Mouse (Mus musculus) testis, adult 2 months (tissue): Measurements from ENCODE around the gene Crb1. TPM values are rescaled to one million over a fixed set of nuclear protein-coding genes. Genes with fewer than 3 reads are reported as not detected.

Experiments used
- H3K27ac ChIP-seq: fragments of 200-500 bp; 2 replicates; pipeline ENCODE4 v1.5.1; 2012; ENCODE audit warnings: low read depth, low read length; ENCODE audit not compliant: control insufficient read depth, insufficient read depth
- H3K27me3 ChIP-seq: fragments of 200-500 bp; 2 replicates; pipeline ENCODE4 v1.6.1; 2012; ENCODE audit warnings: mild to moderate bottlenecking, low read length, moderate library complexity; ENCODE audit not compliant: control insufficient read depth, insufficient read depth
- H3K36me3 ChIP-seq: fragments of 200-500 bp; 2 replicates; pipeline ENCODE4 v1.6.1; 2012; ENCODE audit warnings: mild to moderate bottlenecking, low read length; ENCODE audit not compliant: control insufficient read depth, insufficient read depth
- H3K4me1 ChIP-seq: fragments of 200-500 bp; 2 replicates; pipeline ENCODE4 v1.6.1; 2012; ENCODE audit warnings: low read length; ENCODE audit not compliant: control insufficient read depth, insufficient read depth
- H3K4me3 ChIP-seq: fragments of 200-500 bp; 2 replicates; pipeline ENCODE4 v1.5.1; 2012; ENCODE audit warnings: low read depth, mild to moderate bottlenecking, low read length, moderate library complexity, mixed read lengths; ENCODE audit not compliant: control insufficient read depth
- CTCF ChIP-seq: fragments of 200-500 bp; IDR thresholded peaks from 2 replicates; pipeline ENCODE4 v1.5.1; 2012; ENCODE audit warnings: low read depth, mild to moderate bottlenecking, inconsistent platforms, low read length, moderate library complexity; ENCODE audit not compliant: control insufficient read depth, insufficient read depth, insufficient replicate concordance
- POLR2A ChIP-seq: fragments of 200-500 bp; IDR thresholded peaks from 2 replicates; pipeline ENCODE4 v1.6.1; 2012; ENCODE audit warnings: low read depth, mild to moderate bottlenecking, inconsistent platforms, low read length, moderate library complexity; ENCODE audit not compliant: control insufficient read depth
- polyA plus RNA-seq: library from polyadenylated mRNA; depleted of rRNA; stranded (reverse); fragments of >200 nt; gene quantifications from 2 replicates; pipeline ENCODE4 v1.2.3, GENCODE M21; 2012; rRNA removed

Crb1 gene
- polyA plus RNA-seq, 1 experiment: 2.3 TPM

DNA sequence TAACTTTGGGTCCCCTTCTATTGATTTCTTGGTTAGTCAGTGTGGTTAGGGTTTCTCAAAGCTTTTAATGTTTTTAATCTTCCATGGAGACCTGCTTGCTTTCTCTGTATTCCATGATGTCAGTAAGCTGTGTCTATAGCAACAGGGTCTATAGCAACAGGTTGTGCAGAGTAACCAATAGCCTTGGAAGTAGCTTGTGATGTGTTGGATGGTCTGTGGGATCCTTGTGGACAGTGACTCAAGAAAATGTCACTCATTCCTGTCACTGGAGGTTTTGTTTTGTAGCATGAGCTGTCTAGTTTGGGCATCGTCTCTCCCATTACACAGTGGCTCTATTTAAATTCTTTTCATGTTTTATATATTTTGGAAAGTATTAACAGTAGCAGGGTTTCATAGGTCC, 197.2 kb downstream of the Crb1 start:
- Histone ChIP-seq H3K27ac (no peak overlapping the region), H3K36me3 (no peaks in the 10 kb centered on the region), H3K27me3 (no peaks in the 10 kb centered on the region), H3K4me1 (no peaks in the 10 kb centered on the region; the same call in 1 of the 2 replicates), H3K4me3 (peak overlapping the region; percentile 21)
- TF ChIP-seq CTCF (no peak), POLR2A (no peak)

DNA sequence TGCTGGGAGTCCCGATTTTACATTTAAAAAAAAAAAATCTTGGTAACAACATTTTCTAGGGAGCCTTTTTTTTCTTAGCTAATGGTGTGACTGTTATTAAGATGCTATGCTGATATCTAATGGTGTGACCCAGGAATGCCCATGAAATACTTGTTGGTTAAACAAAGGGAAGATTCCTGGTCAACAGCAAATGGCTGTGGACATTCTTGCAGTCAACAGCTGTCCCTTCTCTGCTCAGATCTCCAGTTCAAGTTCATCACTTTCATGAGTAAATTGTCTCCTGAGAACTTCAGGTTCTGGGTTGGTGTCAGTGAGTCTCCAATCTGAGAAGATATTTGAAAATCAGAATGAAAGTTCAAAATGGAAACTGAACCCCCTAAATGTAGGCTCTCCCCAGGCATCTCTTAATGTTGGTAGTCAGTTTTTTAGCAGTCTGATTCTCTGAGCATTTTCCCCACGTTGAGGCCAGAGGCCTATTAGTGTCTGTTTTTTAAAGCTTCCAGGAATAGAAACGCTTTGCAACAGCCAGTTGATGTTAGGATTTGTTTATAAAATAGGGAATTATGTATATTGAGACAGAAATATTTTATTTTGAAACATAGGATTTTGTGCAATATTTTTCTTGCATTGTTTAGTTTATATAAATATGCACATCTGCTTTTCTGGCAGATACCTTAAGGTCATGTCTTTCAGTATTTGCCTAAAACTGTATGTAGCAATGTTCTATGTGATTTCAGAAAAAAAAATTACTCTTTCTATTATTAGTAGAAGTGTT, 202.7 kb downstream of the Crb1 start:
- H3K4me3 ChIP-seq: no peak overlapping the region
- H3K27ac ChIP-seq: no peak overlapping the region
- TF ChIP-seq CTCF: no peak
- TF ChIP-seq POLR2A: no peak
- H3K36me3 ChIP-seq: no peaks in the 10 kb centered on the region; the same call in 1 of the 2 replicates
- no peaks in the 10 kb centered on the region for H3K4me1 ChIP-seq
- no peaks in the 10 kb centered on the region for H3K27me3 ChIP-seq

DNA sequence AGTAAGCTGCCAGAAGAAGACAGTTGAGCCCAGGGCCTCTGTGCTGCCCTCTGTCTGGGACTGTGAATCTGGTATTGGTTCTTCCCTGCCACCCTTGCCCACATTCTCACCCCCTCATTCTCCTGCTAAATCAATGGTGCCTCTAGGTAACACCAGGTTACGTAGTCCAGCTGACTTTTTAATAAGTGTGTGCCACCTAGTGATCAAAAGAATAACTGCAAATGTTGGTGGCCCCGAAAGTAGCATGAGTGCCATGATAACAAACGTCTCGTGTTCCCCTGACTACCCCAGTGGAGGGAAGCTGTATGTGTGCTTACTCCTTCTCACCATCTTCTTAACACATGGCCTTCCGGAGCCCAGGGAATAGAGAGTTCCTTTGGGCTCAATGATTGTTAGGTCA, 214.1 kb downstream of the Crb1 start:
- Histone ChIP-seq H3K36me3 (no peaks in the 10 kb centered on the region), H3K27ac (no peak overlapping the region), H3K27me3 (no peaks in the 10 kb centered on the region), H3K4me1 (no peaks in the 10 kb centered on the region), H3K4me3 (no peak overlapping the region)
- TF ChIP-seq POLR2A (no peak), CTCF (no peak)

DNA sequence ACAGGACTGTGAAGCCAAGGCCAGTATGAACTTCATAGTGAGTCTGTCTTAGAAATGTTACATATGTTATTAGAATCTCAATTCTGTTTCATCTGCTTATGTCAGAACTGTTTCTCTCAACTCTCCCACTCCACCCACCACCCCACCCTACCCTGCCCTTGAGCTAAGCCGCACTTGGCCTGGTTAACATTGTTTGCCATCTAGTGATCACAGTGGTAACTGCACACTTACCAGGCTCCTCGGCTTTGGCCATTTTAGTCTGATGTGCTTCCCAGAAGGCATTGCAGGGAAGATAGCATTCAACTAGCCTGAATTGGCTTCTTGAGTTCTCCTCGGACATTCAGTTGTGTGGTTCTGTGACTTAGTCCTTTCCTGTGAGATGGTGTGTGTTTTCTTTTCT, 215.3 kb downstream of the Crb1 start:
- no peaks in the 10 kb centered on the region for H3K36me3 ChIP-seq
- no peak overlapping the region for H3K4me3 ChIP-seq
- no peaks in the 10 kb centered on the region for H3K4me1 ChIP-seq
- TF ChIP-seq CTCF (no peak), POLR2A (no peak)
- H3K27ac ChIP-seq: no peak overlapping the region
- H3K27me3 ChIP-seq: no peaks in the 10 kb centered on the region

DNA sequence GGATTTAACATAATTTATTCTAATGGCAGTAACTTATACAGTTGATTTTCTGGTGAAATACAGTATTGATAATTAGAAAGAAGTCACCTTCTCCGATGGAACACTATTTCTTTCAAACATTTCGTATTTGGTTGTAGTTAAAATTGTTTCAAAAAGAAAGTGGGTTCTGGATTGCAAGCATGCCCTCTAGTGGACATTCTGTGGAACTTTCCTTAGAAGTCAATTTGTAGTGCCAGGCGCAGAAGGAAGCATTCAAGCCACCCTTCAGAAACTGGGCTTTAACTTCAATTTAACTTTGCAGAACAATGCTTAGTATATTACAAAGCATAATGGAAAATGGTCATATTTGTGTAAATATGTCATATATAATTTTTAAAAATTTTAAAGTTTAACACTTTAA, 220.5 kb downstream of the Crb1 start:
- H3K36me3 ChIP-seq: no peaks in the 10 kb centered on the region
- no peak overlapping the region for H3K4me3 ChIP-seq
- H3K4me1 ChIP-seq: no peaks in the 10 kb centered on the region
- H3K27me3 ChIP-seq: no peaks in the 10 kb centered on the region
- TF ChIP-seq CTCF (peak; percentile 20; the same call in 1 of the 2 replicates), POLR2A (no peak)
- H3K27ac ChIP-seq: no peak overlapping the region

DNA sequence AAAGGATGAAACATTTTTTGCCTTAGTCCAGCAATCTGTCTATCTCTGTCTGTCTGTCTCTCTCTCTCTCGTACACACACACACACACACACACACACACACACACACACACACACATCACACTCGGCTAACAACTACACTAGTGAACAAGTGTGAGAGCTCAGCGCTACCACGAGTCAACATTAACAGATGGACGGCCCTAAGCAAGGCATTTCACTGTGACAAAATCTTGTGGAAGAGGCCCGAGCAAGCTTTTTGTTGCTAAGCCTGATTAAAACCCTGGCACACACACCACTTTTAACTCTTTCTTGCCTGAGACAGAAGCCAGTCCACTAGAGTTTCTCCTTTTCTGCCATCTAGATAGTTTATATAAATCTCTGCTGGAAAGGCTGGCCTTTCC, 223.4 kb downstream of the Crb1 start:
- Histone ChIP-seq H3K36me3 (no peaks in the 10 kb centered on the region), H3K4me3 (no peak overlapping the region), H3K4me1 (no peaks in the 10 kb centered on the region), H3K27ac (no peak overlapping the region), H3K27me3 (no peaks in the 10 kb centered on the region)
- no peak for TF ChIP-seq CTCF
- no peak for TF ChIP-seq POLR2A

DNA sequence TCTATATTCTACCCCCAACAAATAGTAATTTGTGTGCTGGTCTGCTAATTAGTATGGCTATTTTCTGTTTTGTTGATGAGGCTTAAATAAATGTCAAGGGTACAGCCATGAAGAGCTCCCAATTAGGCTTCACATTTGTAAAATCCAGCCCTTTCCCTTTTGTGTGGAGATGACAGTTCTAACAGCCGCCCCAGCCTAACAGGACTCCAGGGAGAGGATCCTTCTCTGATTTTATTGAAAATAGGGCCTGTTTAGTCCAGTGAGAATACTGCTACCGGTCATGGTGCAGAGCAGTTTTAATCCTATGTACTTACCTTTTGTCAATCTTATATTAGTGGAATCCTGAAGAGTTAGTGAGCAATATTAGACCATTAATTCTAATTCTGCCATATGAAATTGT, 223.9 kb downstream of the Crb1 start:
- no peak overlapping the region for H3K4me3 ChIP-seq
- H3K4me1 ChIP-seq: no peaks in the 10 kb centered on the region
- no peak overlapping the region for H3K27ac ChIP-seq
- no peaks in the 10 kb centered on the region for H3K27me3 ChIP-seq
- H3K36me3 ChIP-seq: no peaks in the 10 kb centered on the region
- TF ChIP-seq POLR2A: no peak
- no peak for TF ChIP-seq CTCF

Other genes starting within 250 kb of the Crb1 start
- gene Zbtb41, start 45.2 kb upstream of the Crb1 start, polyA plus RNA-seq: 1.6 and 2.2 TPM in 2 replicates
- gene Aspm, start 77.7 kb upstream of the Crb1 start, polyA plus RNA-seq: 1.5 and 1.7 TPM in 2 replicates
- 0.14 TPM in 1 of 2 replicates, not detected in the other for gene F13b, start 124.6 kb upstream of the Crb1 start, polyA plus RNA-seq
- gene Cfhr1, start 183.2 kb upstream of the Crb1 start, polyA plus RNA-seq: 2.8 and 3.1 TPM in 2 replicates